In genomic region chr2:32483179-32483875, GRCm38 (mm10) we compare ENCODE assay signal across 12 mouse cellular contexts. TPM values are rescaled to one million over a fixed set of nuclear protein-coding genes. Genes with fewer than 3 reads are reported as not detected.
DNase-seq lines count a peak whose midpoint lies in the region; ATAC-seq and TF ChIP-seq lines count a peak whose summit lies in the region.
"Had no signal": no experiment of that assay in that cellular context is flagged by ENCODE, and none has a peak within 500 bp of the region (broad histone marks: within the 10 kb centered on the region; RNA-seq: fewer than 3 reads in every experiment).

No protein-coding gene starts in this region.

- H3K4me3 ChIP-seq in kidney, embryonic 16.5 days (ENCODE audit: low read length) = no peak overlapping the region
- no peak overlapping the region for H3K4me3 ChIP-seq in ES-Bruce4 (ENCODE audit: low read depth, low read length)
- no peak overlapping the region for H3K4me3 ChIP-seq in limb, embryonic 13.5 days
- H3K4me3 ChIP-seq: liver, embryonic 15.5 days had no signal

- 76% methylated on average over 9 of the region's 9 CpGs for WGBS in kidney, embryonic 16.5 days
- 65% methylated on average over 9 of the region's 9 CpGs for WGBS in limb, embryonic 13.5 days

- H3K36me3 ChIP-seq in kidney, embryonic 16.5 days (ENCODE audit: insufficient read depth, low read length) = no peaks in the 10 kb centered on the region
- no peaks in the 10 kb centered on the region for H3K36me3 ChIP-seq in ES-Bruce4 (ENCODE audit: control insufficient read depth, insufficient read depth, low read length, poor library complexity, severe bottlenecking)
- no peaks in the 10 kb centered on the region for H3K36me3 ChIP-seq in limb, embryonic 13.5 days
- H3K36me3 ChIP-seq: liver, embryonic 15.5 days had no signal

- no peak for TF ChIP-seq EP300 in ES-Bruce4 (IDR thresholded peaks at IDR 0.05; ENCODE audit: insufficient read depth, low read depth, low read length)

- no peak overlapping the region for H3K27ac ChIP-seq in kidney, embryonic 16.5 days (ENCODE audit: low read length)
- H3K27ac ChIP-seq in ES-Bruce4 (ENCODE audit: insufficient read depth, low read length) = no peak overlapping the region
- peak overlapping the region; percentile 52; the same call in 1 of the 2 replicates for H3K27ac ChIP-seq in limb, embryonic 13.5 days
- H3K27ac ChIP-seq: liver, embryonic 15.5 days had no signal

- DNase-seq in kidney, adult 11 months = peak; percentile 25
- DNase-seq in A20 (ENCODE audit: low read depth, low spot score) = peak; percentile 66
- DNase-seq in ovary, adult 18-20 months (ENCODE audit: low spot score) = no peak
- no peak for DNase-seq in cerebellum, adult 18-20 months
- DNase-seq: cerebellum, adult 11 months; right cerebral cortex, postnatal 14 days had no signal

- TF ChIP-seq POLR2A in ES-Bruce4 (IDR thresholded peaks at IDR 0.05; ENCODE audit: insufficient read depth, low read length) = no peak

- peak; percentile 25 for TF ChIP-seq CTCF in ES-Bruce4 (IDR thresholded peaks at IDR 0.05; ENCODE audit: low read depth, low read length)

- ATAC-seq in kidney, embryonic 16.5 days (ENCODE audit: low FRiP score, low TSS enrichment) = no peak
- no peak for ATAC-seq in limb, embryonic 13.5 days (ENCODE audit: low FRiP score, low read depth)
- no peak for ATAC-seq in inflammation-experienced regulatory T-cells, adult 6 months
- ATAC-seq: activated CD4-positive, CD25-positive, alpha-beta regulatory T cell, adult 4 months had no signal

- H3K27me3 ChIP-seq in kidney, embryonic 16.5 days (ENCODE audit: insufficient read depth, low read length) = no peaks in the 10 kb centered on the region
- H3K27me3 ChIP-seq in ES-Bruce4 (ENCODE audit: control insufficient read depth, insufficient read depth, low read length, poor library complexity, severe bottlenecking) = no peaks in the 10 kb centered on the region
- no peaks in the 10 kb centered on the region for H3K27me3 ChIP-seq in limb, embryonic 13.5 days
- H3K27me3 ChIP-seq: liver, embryonic 15.5 days had no signal

- no peaks in the 10 kb centered on the region for H3K9me3 ChIP-seq in kidney, embryonic 16.5 days (ENCODE audit: low read length)
- peaks cover 8% of the 10 kb centered on the region; the same call in 1 of the 2 replicates for H3K9me3 ChIP-seq in ES-Bruce4 (replicated peaks; ENCODE audit: control insufficient read depth, insufficient read depth, low read length, poor library complexity, severe bottlenecking)
- peaks cover 17% of the 10 kb centered on the region for H3K9me3 ChIP-seq in limb, embryonic 13.5 days
- H3K9me3 ChIP-seq: liver, embryonic 15.5 days had no signal

- no peaks in the 10 kb centered on the region for H3K4me1 ChIP-seq in kidney, embryonic 16.5 days (ENCODE audit: insufficient read depth, low read length)
- peaks cover 2% of the 10 kb centered on the region for H3K4me1 ChIP-seq in ES-Bruce4 (ENCODE audit: control insufficient read depth, insufficient read depth, low read length)
- no peaks in the 10 kb centered on the region for H3K4me1 ChIP-seq in limb, embryonic 13.5 days

- H3K4me2 ChIP-seq in kidney, embryonic 16.5 days (replicated peaks; ENCODE audit: low read depth, low read length) = no peak overlapping the region
- H3K4me2 ChIP-seq in limb, embryonic 13.5 days (replicated peaks) = no peak overlapping the region
- H3K4me2 ChIP-seq: liver, embryonic 15.5 days had no signal

- no peak overlapping the region for H3K9ac ChIP-seq in kidney, embryonic 16.5 days (replicated peaks; ENCODE audit: low read length)
- H3K9ac ChIP-seq in ES-Bruce4 (ENCODE audit: low read depth, poor library complexity, severe bottlenecking) = no peak overlapping the region
- H3K9ac ChIP-seq in limb, embryonic 13.5 days = no peak overlapping the region
- H3K9ac ChIP-seq: liver, embryonic 15.5 days had no signal

RNA-seq across cellular contexts. Expression of gene Slc25a25, which starts 32.1 kb away (rescaled TPM):
- polyA plus RNA-seq in kidney, embryonic 16.5 days (2015; fragmentation: Nextera tagmentation; extraction: Ambion mirVana) = 21.2 and 21.9 TPM in 2 replicates
- 12.8 and 16.5 TPM in 2 replicates for polyA plus RNA-seq in ES-Bruce4 (2011; ENCODE audit: insufficient read depth, insufficient read length, low read depth, missing spikeins)
- polyA plus RNA-seq in limb, embryonic 13.5 days (2015; fragmentation: Nextera tagmentation; extraction: Ambion mirVana) = 22.8 and 22.9 TPM in 2 replicates
- polyA plus RNA-seq in inflammation-experienced regulatory T-cells, adult 6 months (2017; shearing (Covaris generic)) = 1 to 10 TPM; 2.2 to 4.4 (median 4.3) TPM

RNA-seq across cellular contexts. Expression of gene Naif1, which starts 33.1 kb away (rescaled TPM):
- 7.3 and 8.2 TPM in 2 replicates for polyA plus RNA-seq in kidney, embryonic 16.5 days (2015; fragmentation: Nextera tagmentation; extraction: Ambion mirVana)
- 3.0 and 3.6 TPM in 2 replicates for polyA plus RNA-seq in ES-Bruce4 (2011; ENCODE audit: insufficient read depth, insufficient read length, low read depth, missing spikeins)
- 5.7 and 5.9 TPM in 2 replicates for polyA plus RNA-seq in limb, embryonic 13.5 days (2015; fragmentation: Nextera tagmentation; extraction: Ambion mirVana)
- polyA plus RNA-seq in inflammation-experienced regulatory T-cells, adult 6 months (2017; shearing (Covaris generic)) = 1 to 10 TPM; 4.6 to 6.0 (median 4.8) TPM

RNA-seq across cellular contexts. Expression of gene Fam102a, which starts 51.8 kb away (rescaled TPM):
- polyA plus RNA-seq in kidney, embryonic 16.5 days (2015; fragmentation: Nextera tagmentation; extraction: Ambion mirVana) = 13.3 and 15.0 TPM in 2 replicates
- 12.2 and 16.5 TPM in 2 replicates for polyA plus RNA-seq in ES-Bruce4 (2011; ENCODE audit: insufficient read depth, insufficient read length, low read depth, missing spikeins)
- polyA plus RNA-seq in limb, embryonic 13.5 days (2015; fragmentation: Nextera tagmentation; extraction: Ambion mirVana) = 10.4 and 10.9 TPM in 2 replicates
- polyA plus RNA-seq in inflammation-experienced regulatory T-cells, adult 6 months (2017; shearing (Covaris generic)) = 10 to 100 TPM; 40.7 to 52.4 (median 50.7) TPM

Comparison
In these comparisons a context has a peak if more than half of its experiments do, and no peak if none do; other contexts are left out.
1. DNase-seq: peak in kidney, adult 11 months (single experiment) and A20 (single experiment); none in ovary, adult 18-20 months (single experiment) and cerebellum, adult 18-20 months (0 of 2).